Mouse (Mus musculus) liver, embryonic 14 days (tissue): Measurements from ENCODE around the gene Asb17. TPM values are rescaled to one million over a fixed set of nuclear protein-coding genes. Genes with fewer than 3 reads are reported as not detected.

Source experiments
- polyA plus RNA-seq: library from polyadenylated mRNA; depleted of rRNA; stranded (reverse); fragments of >200 nt; gene quantifications from 2 replicates; pipeline ENCODE4 v1.2.3, GENCODE M21; 2012; rRNA removed

Asb17 gene
- 1.3 and 1.5 TPM in 2 replicates for polyA plus RNA-seq

DNA sequence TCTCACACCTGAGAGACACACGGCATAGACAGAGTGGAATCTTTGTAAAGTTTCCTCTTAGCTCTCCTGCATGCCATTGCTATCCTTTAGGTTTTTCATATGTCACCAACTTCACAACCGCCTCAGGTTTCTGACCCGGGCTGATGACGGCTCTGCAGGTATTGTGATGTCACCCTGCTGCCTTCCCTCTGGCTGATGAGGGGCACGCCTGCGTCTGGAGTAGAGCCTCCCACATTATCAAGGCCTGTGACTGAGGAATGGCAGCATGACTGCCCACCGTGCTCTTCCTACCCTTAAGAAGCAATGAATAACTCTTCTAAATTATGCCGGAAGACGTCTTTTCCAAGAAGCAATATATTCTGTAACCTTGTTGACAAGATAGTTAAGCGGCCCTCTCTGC, at the start of gene Asb17:
Asb17 (plus strand) TSS at position 180 of the 400 bp plus-strand sequence.

Other genes with a start within 250 kb of the Asb17 start
- gene St6galnac3, start 119.0 kb upstream of the Asb17 start, polyA plus RNA-seq = 2.4 TPM in 2 replicates
- gene Msh4, start 61.9 kb downstream of the Asb17 start, polyA plus RNA-seq = 0.01 and 0.03 TPM in 2 replicates
- gene Rabggtb, start 68.8 kb downstream of the Asb17 start, polyA plus RNA-seq = 89.0 and 98.2 TPM in 2 replicates
- gene Acadm, start 100.4 kb downstream of the Asb17 start, polyA plus RNA-seq = 43.6 and 49.8 TPM in 2 replicates
- gene Slc44a5, start 129.2 kb downstream of the Asb17 start, polyA plus RNA-seq = 0.41 and 0.48 TPM in 2 replicates